Mouse (Mus musculus) CH12.LX (cell line): ENCODE results near the gene Olfr220. TPM values are rescaled to one million over a fixed set of nuclear protein-coding genes. Genes with fewer than 3 reads are reported as not detected.

Experiments
- DNase-seq: peaks from one replicate; pipeline ENCODE4 v3.0.0-alpha.2; 2013; ENCODE audit errors: extremely low read depth
- H3K27ac ChIP-seq: 2 replicates; pipeline ENCODE4 v1.5.1; 2012; ENCODE audit warnings: low read depth, mild to moderate bottlenecking, control low read depth, moderate library complexity; ENCODE audit not compliant: insufficient read depth
- H3K27me3 ChIP-seq: replicated peaks from 2 replicates; pipeline ENCODE3; 2012; ENCODE audit warnings: inconsistent platforms
- H3K36me3 ChIP-seq, 2 experiments: replicated peaks in 1 of 2; 2 replicates each; pipeline versions ENCODE3 to v1.6.1; 2012; ENCODE audit warnings: inconsistent platforms in 1 of 2, low read length in 1 of 2, mild to moderate bottlenecking in 1 of 2, mixed read lengths in 1 of 2, moderate library complexity in 1 of 2; ENCODE audit not compliant: control insufficient read depth in 1 of 2, insufficient read depth in 1 of 2
- H3K4me1 ChIP-seq, 2 experiments: 2 replicates each; pipeline ENCODE4 v1.6.1; 2012; ENCODE audit warnings: inconsistent platforms in 1 of 2, moderate library complexity in 1 of 2; ENCODE audit not compliant: insufficient read depth in 2 of 2, control insufficient read depth in 1 of 2
- H3K4me2 ChIP-seq: 2 replicates; pipeline ENCODE4 v1.6.1; 2012; ENCODE audit warnings: low read depth, mild to moderate bottlenecking, control low read depth; ENCODE audit not compliant: poor library complexity, insufficient read depth, severe bottlenecking
- H3K4me3 ChIP-seq, 3 experiments: fragments of 150-350 bp in 1 of 3; sonication (generic) in 1 of 3; replicated peaks in 1 of 3; 2 replicates each; pipeline versions ENCODE3 to v1.5.1; 2011 to 2012; ENCODE audit warnings: low read depth in 2 of 3, low read length in 2 of 3, mild to moderate bottlenecking in 2 of 3, moderate library complexity in 2 of 3, control low read depth in 1 of 3, improper control_type of control experiment in 1 of 3, inconsistent platforms in 1 of 3, mixed read lengths in 1 of 3; ENCODE audit not compliant: poor library complexity in 1 of 3
- H3K79me2 ChIP-seq: replicated peaks from 2 replicates; pipeline ENCODE4 v1.6.1; 2012; ENCODE audit warnings: mild to moderate bottlenecking, moderate library complexity; ENCODE audit not compliant: control insufficient read depth, poor library complexity, insufficient read depth, severe bottlenecking; ENCODE audit errors: extremely low read depth
- H3K9ac ChIP-seq: 2 replicates; pipeline ENCODE4 v1.6.1; 2012; ENCODE audit warnings: low read depth, mild to moderate bottlenecking, control low read depth, moderate library complexity; ENCODE audit not compliant: insufficient read depth
- H3K9me3 ChIP-seq: replicated peaks from 2 replicates; pipeline ENCODE3; 2012; ENCODE audit warnings: low read length, inconsistent platforms, mixed read lengths
- CHD1 ChIP-seq: IDR thresholded peaks from 2 replicates; pipeline ENCODE4 v1.6.1; 2012; ENCODE audit warnings: low read depth, low read length, improper control_type of control experiment, inconsistent platforms
- CHD2 ChIP-seq: IDR thresholded peaks from 2 replicates; pipeline ENCODE4 v1.6.1; 2011; ENCODE audit warnings: low read length, improper control_type of control experiment
- CTCF ChIP-seq, 2 experiments: IDR thresholded peaks in 1 of 2; conservative IDR thresholded peaks in 1 of 2; 2 replicates each; pipeline ENCODE4 v1.5.1; 2011 to 2012; ENCODE audit warnings: low read depth in 2 of 2, low read length in 2 of 2, improper control_type of control experiment in 1 of 2, inconsistent platforms in 1 of 2, mild to moderate bottlenecking in 1 of 2, moderate library complexity in 1 of 2
- ELF1 ChIP-seq: IDR thresholded peaks from 2 replicates; pipeline ENCODE4 v1.6.1; 2014; ENCODE audit warnings: low read depth, mild to moderate bottlenecking, inconsistent platforms, low read length, improper control_type of control experiment
- GABPA ChIP-seq: IDR thresholded peaks from 2 replicates; pipeline ENCODE4 v1.6.1; 2012; ENCODE audit warnings: low read depth, low read length, improper control_type of control experiment, inconsistent platforms; ENCODE audit not compliant: insufficient replicate concordance
- HCFC1 ChIP-seq: IDR thresholded peaks from 2 replicates; pipeline ENCODE4 v1.6.1; 2012; ENCODE audit warnings: low read depth, mild to moderate bottlenecking, inconsistent platforms, low read length, improper control_type of control experiment
- IRF4 ChIP-seq: IDR thresholded peaks from 2 replicates; pipeline ENCODE4 v1.6.1; 2014; ENCODE audit warnings: low read depth, mild to moderate bottlenecking, inconsistent platforms, low read length, improper control_type of control experiment
- JUN ChIP-seq: IDR thresholded peaks from 2 replicates; pipeline ENCODE4 v1.6.1; 2011; ENCODE audit warnings: low read depth, mild to moderate bottlenecking, low read length, improper control_type of control experiment, moderate library complexity; ENCODE audit not compliant: insufficient read depth
- MAFK ChIP-seq: IDR thresholded peaks from 2 replicates; pipeline ENCODE4 v1.6.1; 2011; ENCODE audit warnings: low read length, improper control_type of control experiment; ENCODE audit not compliant: insufficient replicate concordance
- MAX ChIP-seq: IDR thresholded peaks from 2 replicates; pipeline ENCODE4 v1.6.1; 2011; ENCODE audit warnings: low read length, improper control_type of control experiment
- NELFE ChIP-seq: IDR thresholded peaks from 2 replicates; pipeline ENCODE4 v1.6.1; 2011; ENCODE audit warnings: low read depth, low read length, improper control_type of control experiment
- NRF1 ChIP-seq: IDR thresholded peaks from 2 replicates; pipeline ENCODE4 v1.6.1; 2014; ENCODE audit warnings: low read depth, mild to moderate bottlenecking, inconsistent platforms, low read length, improper control_type of control experiment, moderate library complexity
- PAX5 ChIP-seq: IDR thresholded peaks from 2 replicates; pipeline ENCODE4 v1.6.1; 2012; ENCODE audit warnings: low read length, inconsistent platforms, mixed read lengths
- RAD21 ChIP-seq: IDR thresholded peaks from 2 replicates; pipeline ENCODE4 v1.6.1; 2011; ENCODE audit warnings: low read depth, mild to moderate bottlenecking, low read length, improper control_type of control experiment, moderate library complexity
- SMC3 ChIP-seq: IDR thresholded peaks from 2 replicates; pipeline ENCODE4 v1.6.1; 2011; ENCODE audit warnings: low read depth, low read length, improper control_type of control experiment
- ZKSCAN1 ChIP-seq: IDR thresholded peaks from 2 replicates; pipeline ENCODE4 v1.6.1; 2012; ENCODE audit warnings: low read depth, inconsistent platforms, low read length, improper control_type of control experiment, borderline replicate concordance
- ZMIZ1 ChIP-seq: IDR thresholded peaks from 2 replicates; pipeline ENCODE4 v1.6.1; 2012; ENCODE audit warnings: low read depth, mild to moderate bottlenecking, inconsistent platforms, low read length, improper control_type of control experiment
- ZNF384 ChIP-seq: IDR thresholded peaks from 2 replicates; pipeline ENCODE4 v1.6.1; 2012; ENCODE audit warnings: low read depth, low read length, improper control_type of control experiment, inconsistent platforms
- dilution Hi-C: fragments of 300-500 bp; cut with MboI; formaldehyde crosslinking; loops from 2 replicates; pipeline ENCODE4 v1.14.3; 2020; ENCODE audit warnings: low sequenced_read_pairs; ENCODE audit not compliant: extremely low pct_unique_long_range_greater_than_20kb, extremely low pct_ligation_motif_present
- in situ Hi-C: fragments of 300-500 bp; cut with MboI; formaldehyde crosslinking; loops from 3 replicates; pipeline ENCODE4 v1.14.3; 2019; ENCODE audit warnings: low sequenced_read_pairs, low pct_ligation_motif_present, low pct_unique_long_range_greater_than_20kb, mixed read lengths
- polyA plus RNA-seq: library from polyadenylated mRNA; unstranded; fragments of >175 nt; gene quantifications from 2 replicates; pipeline ENCODE4 v1.2.1, GENCODE M21; 2012; ENCODE audit warnings: low read depth; ENCODE audit not compliant: insufficient read length
- total RNA-seq, 2 experiments: library from RNA; depleted of rRNA; stranded (reverse); fragments of 300-350 nt in 1 of 2; fragments of >200 nt in 1 of 2; gene quantifications; 2 replicates each; pipeline ENCODE4 v1.2.3; 2012 to 2014

Olfr220 gene
- total and polyA plus RNA-seq, 3 experiments = not detected

- dilution Hi-C loops = no loop called here
- no peak overlapping the region for H3K4me2 ChIP-seq
- no peaks in the 10 kb centered on the region for H3K9me3 ChIP-seq
- H3K79me2 ChIP-seq = no peaks in the 10 kb centered on the region
- no peak overlapping the region for H3K27ac ChIP-seq
- peak; percentile 65 for DNase-seq
- no peaks in the 10 kb centered on the region for H3K27me3 ChIP-seq
- H3K4me3 ChIP-seq = no peak overlapping the region
- H3K4me1 ChIP-seq = no peaks in the 10 kb centered on the region
- TF ChIP-seq JUN (no peak), RAD21 (peak; percentile 91), SMC3 (peak; percentile 55), ZNF384 (no peak), CTCF (conservative IDR thresholded peaks at IDR 0.05 in 1 of 2, IDR thresholded peaks at IDR 0.05 in 1 of 2; ENCODE audit: low read depth in 2 of 2, low read length in 2 of 2) (peak; percentile 82 to 91)
- TF ChIP-seq, all 38 proteins: peak for 3
- in situ Hi-C loops = loop anchor here (25.0 kb wide), 2 partner anchors 93 to 282 kb away; no protein-coding TSS in a partner anchor
- Histone ChIP-seq H3K9ac (no peak overlapping the region), H3K36me3 (no peaks in the 10 kb centered on the region)
Observed at GRCm38 (mm10) chr1:174469736-174470135, 27.9 kb downstream of the Olfr220 start.

DNA sequence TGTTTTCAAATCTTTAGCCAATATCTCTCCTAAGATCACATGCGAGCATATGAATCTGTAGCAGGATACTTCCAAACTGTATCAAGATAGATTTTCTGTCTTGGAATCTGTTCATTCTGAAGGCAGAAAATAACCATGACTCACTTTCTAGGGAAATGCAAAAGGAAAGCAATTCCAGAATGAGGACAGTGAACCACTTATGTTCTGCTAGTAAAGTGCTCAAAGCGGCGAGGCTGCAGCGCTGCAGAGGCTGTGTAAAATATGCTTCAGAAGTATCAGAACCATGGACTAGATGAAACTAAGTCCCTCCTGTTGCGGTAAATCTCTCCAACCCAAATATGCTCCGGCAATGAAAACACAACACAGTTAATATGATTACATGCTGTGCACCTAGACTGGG lies 40.7 kb downstream of the Olfr220 start:
- dilution Hi-C loops = no loop called here
- TF ChIP-seq HCFC1 (no peak), IRF4 (no peak), ZKSCAN1 (no peak), ELF1 (no peak), ZMIZ1 (no peak), PAX5 (no peak), CHD2 (no peak), NRF1 (no peak), CHD1 (no peak), MAFK (no peak), NELFE (no peak), MAX (no peak), GABPA (no peak)
- no peak for DNase-seq
- Histone ChIP-seq H3K4me2 (no peak overlapping the region), H3K27me3 (no peaks in the 10 kb centered on the region), H3K27ac (no peak overlapping the region), H3K9me3 (no peaks in the 10 kb centered on the region), H3K36me3 (no peaks in the 10 kb centered on the region), H3K4me1 (no peaks in the 10 kb centered on the region), H3K9ac (no peak overlapping the region), H3K79me2 (no peaks in the 10 kb centered on the region), H3K4me3 (no peak overlapping the region)
- in situ Hi-C loops = no loop called here
